Mouse (Mus musculus): Measurements from ENCODE around the gene Nfam1.

- TF ChIP-seq POLR2A (IDR thresholded peaks at IDR 0.05; ENCODE audit: insufficient read depth, low read depth, low read length) (no peak), CTCF (IDR thresholded peaks at IDR 0.05; ENCODE audit: insufficient read depth, low read depth, low read length) (no peak)
Measured at GRCm38 (mm10) chr15:83043362-83043708, 10.2 kb upstream of the Nfam1 start.

Data from olfactory bulb, adult 2 months (tissue).